Mouse (Mus musculus) ovary, postnatal 10 days (tissue): ENCODE measurements at regions not wholly inside any gene's neighbourhood (a gene's known extent, or its start where the extent isn't known, plus 50 kb on each side); places are given as distances from the start of the nearest gene placed in this dataset.

Experiments used
- DNase-seq: peaks from one replicate; pipeline ENCODE4 v3.0.0; 2022; ENCODE audit warnings: low spot score

- DNase-seq, result no peak
These were observed 170.3 kb upstream of the Creb1 start for GRCm38 (mm10) chr1:64361959-64362638.

- DNase-seq, result no peak
These were observed 189.2 kb upstream of the Creb1 start for GRCm38 (mm10) chr1:64343268-64343667.

- no peak for DNase-seq
These were observed 190.8 kb upstream of the Creb1 start for GRCm38 (mm10) chr1:64341596-64341995.

DNA sequence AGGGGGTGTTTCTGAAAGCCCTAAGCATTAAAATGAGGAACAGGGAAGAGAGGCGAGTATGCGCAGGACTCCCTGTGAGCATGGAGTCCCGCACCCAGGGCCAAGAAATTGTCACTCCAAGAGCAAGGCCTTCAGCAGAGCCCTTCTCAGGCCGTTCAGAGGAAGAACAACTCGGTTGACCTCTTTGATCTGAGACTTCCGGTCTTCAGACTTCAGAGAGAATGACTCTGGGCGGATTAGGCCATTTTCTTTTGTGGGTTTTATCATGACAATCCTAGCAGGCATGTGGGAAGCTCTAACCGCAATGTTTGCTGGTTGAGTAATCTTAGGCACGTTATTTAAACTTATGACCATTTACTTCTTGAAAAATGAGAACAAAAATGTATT, 193.9 kb upstream of the Creb1 start:
- DNase-seq, result no peak

- DNase-seq, result no peak
These were observed 194.5 kb upstream of the Creb1 start for GRCm38 (mm10) chr1:64337619-64338574.

GRCm38 (mm10) chr1:64331566-64331965, 200.9 kb upstream of the Creb1 start:
- no peak for DNase-seq

DNA sequence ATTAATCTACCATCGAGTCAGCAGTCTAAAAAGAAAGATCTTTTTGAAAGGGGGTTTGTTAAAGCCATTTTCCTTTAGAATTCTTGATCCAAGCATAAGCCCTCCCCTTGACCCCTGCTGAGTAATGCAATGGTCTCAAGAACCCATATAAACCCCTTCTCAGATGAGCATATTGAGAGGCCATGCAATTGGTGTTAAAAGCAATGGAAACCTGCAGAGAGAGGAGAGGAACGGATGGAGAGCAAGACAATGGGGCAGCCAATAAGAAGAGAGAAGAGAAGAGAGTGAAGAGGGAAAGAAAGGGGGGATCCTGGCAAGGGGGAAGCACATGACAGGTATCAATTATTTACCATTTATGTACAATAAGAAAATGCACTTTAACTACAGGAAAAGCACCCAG, 201.7 kb upstream of the Creb1 start:
- no peak for DNase-seq

- DNase-seq, result no peak
These were observed 200.1 kb upstream of the Klf7 start for GRCm38 (mm10) chr1:64322197-64322596.

DNA sequence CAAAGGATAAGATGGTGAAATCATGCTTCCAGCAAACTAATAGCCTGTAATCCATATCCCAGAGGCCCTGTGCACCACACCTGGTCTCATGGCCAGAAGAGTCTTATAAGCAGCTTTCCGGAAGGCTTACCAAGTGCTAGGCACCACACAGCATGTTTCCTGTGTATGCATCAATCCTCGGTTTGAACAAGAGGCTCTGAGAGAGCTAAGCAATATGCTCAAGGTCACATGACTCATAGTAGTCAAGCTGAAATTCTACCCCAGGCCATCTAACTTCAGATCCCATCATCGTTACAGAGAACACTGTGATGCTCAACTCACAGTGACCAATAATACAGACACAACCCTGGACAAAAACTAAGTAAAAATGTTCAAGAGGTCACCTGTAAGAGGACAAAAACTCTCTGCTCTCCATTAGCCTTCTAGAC, 197.1 kb upstream of the Klf7 start:
- no peak for DNase-seq

DNA sequence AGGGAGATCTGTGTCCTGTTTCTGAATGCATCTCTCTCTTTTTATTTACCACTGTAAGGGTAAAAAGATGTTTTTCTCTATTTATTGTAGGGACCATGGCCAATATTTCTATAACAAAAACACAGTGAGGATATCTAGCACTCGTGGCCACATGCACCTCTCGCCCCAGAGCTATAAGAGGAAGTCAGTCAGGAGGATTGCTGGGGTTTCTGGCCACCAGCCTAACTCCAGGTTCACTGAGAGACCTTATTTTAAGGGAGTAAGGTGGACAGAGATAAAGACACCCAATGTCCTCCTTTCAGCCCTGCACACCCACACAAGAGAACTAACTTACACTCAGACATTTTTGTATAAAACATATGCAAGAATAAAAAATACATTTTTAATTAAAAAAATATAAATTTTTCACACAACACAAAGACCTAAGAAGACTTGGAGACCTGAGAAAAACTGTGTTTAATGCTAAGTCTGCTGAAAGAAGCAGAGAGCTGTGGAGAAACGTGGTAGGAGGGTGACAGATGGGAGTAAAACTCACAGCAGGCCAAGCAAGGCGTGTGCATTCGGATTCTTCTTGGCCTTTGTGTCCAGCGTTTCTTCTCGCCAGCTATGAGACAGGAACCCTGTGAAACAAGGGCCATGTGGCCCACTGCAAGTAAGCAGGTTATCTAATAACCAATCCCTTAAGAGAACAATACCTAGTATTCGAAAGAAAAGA, 196.5 kb upstream of the Klf7 start:
- DNase-seq, result no peak

GRCm38 (mm10) chr1:64317032-64317636, 195.1 kb upstream of the Klf7 start:
- DNase-seq, result no peak

DNA sequence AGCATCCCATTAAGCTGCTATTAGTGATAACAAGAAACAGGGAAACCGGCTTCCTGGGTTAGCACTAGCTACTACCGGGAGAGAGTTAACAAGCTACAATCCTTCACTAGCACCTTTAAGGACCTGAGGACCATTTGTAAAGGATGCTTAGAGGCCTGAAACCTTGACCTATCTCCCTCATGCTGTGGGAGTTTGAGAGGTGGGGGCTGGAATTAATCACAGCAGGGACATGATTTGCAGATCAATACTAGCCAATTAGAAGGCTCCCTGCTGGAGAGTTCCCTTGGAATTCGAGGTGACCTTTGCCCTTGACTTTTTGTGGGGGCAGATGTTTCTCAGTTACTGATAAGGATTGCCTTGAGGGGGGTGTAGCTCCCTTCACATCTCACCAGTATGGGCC, 189.3 kb upstream of the Klf7 start:
- DNase-seq, result no peak

- DNase-seq, result no peak
These were observed 186.5 kb upstream of the Klf7 start for GRCm38 (mm10) chr1:64308560-64308959.

- DNase-seq, result no peak
These were observed 186.0 kb upstream of the Klf7 start for GRCm38 (mm10) chr1:64308088-64308487.

- no peak for DNase-seq
These were observed 183.5 kb upstream of the Klf7 start for GRCm38 (mm10) chr1:64305427-64306213.

DNA sequence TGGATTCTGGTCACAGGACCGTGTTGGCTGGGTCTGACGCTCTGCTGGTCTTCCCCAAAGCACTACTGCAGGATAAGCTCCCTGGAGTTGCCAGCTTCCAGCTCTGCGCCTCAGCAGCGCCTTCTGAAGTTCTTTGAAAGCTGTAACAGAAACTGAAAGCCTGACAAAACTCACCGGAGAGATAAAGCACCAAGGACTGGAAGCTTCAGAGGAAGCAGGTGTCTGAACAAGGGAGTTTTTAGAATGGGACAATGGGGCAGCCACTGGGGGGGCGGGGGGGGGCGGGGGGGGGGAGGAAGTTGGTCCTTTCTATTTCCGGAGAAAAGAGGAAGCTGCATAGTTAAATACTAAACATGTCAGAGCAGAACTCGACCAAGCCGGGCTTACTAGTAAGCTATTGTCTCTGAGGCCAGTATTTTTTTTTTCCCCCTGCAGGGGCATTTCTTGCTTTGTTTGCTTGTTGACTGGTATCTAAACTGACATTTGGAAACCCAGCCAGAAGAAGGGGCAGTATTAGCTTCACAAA, 180.8 kb upstream of the Klf7 start:
- DNase-seq, result no peak

DNA sequence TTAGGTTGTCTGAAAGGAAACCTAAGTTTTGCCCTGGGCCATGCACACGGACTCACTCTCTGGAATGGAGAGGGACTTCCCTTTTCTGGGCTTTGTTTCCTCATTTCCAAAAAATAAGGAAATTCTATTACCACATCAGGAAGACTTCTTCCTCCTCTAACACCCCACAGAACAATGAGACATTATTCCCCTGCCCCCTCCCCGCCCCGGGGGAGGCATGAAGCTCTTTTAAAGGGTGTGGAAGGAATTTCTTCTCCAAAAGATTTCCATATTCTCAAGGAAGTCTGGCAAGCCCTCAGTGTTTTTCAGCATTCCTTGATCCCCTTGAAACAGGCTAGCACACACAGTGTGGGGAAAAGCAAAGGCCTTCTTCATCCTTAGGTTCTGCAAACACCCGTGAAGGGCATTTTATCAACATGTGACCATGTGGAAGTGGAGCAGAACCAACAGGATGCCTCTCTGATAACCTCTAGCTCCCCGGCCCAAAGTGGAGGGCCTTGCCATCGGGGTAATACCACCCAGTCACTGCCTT, 179.5 kb upstream of the Klf7 start:
- no peak for DNase-seq

GRCm38 (mm10) chr1:64300951-64301529, 179.0 kb upstream of the Klf7 start:
- DNase-seq, result no peak

DNA sequence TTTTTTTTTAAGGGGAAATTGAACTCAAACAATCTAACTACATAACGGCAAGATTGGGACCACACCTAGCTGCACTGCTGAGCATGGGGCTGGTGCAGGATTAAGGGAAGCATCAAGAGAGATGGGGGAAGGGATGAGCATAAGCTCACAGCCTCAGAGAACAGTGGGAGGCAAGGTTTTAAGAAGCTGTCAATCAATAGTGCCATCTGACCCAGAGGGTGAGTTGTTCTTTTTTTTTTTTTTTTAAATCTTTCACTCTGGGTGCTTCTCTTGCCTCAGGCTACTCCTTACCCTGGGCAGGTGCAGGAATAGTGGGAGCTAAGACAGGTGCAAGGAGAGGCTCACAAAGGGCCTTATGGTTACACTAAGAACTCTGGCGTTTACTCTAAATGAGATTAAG, 176.9 kb upstream of the Klf7 start:
- no peak for DNase-seq

DNA sequence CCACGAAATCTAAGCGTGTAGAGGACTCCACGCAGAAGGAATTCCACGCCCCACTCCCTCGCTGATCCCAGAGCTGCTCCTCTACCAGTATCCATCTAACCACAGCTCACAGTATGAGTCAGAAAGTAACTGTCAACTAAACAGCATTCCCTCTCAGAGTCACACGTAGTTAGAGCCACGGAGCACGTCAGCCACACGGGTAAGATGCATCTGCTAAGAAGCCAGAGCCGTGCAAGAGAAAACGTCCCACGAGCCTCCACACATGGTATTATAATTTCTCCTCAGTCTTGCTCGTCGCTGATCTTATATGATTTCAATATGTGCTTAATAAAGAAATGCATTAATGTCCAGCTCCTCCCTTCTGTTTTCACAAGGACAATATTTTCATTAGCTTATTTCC, 176.1 kb upstream of the Klf7 start:
- DNase-seq, result no peak

GRCm38 (mm10) chr1:64297343-64297742, 175.3 kb upstream of the Klf7 start:
- no peak for DNase-seq
